Mouse (Mus musculus) CH12.LX (cell line): ENCODE data around the gene Fam20b.

ENCODE experiments used
- BHLHE40 ChIP-seq: IDR thresholded peaks from 2 replicates; pipeline ENCODE4 v1.6.1; 2011; ENCODE audit warnings: mild to moderate bottlenecking, low read depth, low read length, improper control_type of control experiment
- CHD2 ChIP-seq: IDR thresholded peaks from 2 replicates; pipeline ENCODE4 v1.6.1; 2011; ENCODE audit warnings: low read length, improper control_type of control experiment
- CTCF ChIP-seq, 2 experiments: IDR thresholded peaks in 1 of 2; conservative IDR thresholded peaks in 1 of 2; 2 replicates each; pipeline ENCODE4 v1.5.1; 2011 to 2012; ENCODE audit warnings: low read depth in 2 of 2, low read length in 2 of 2, improper control_type of control experiment in 1 of 2, inconsistent platforms in 1 of 2, mild to moderate bottlenecking in 1 of 2, moderate library complexity in 1 of 2
- E2F4 ChIP-seq: IDR thresholded peaks from 2 replicates; pipeline ENCODE4 v1.6.1; 2011; ENCODE audit warnings: low read depth, low read length, improper control_type of control experiment; ENCODE audit not compliant: insufficient replicate concordance
- EP300 ChIP-seq: IDR thresholded peaks from 2 replicates; pipeline ENCODE4 v1.6.1; 2011; ENCODE audit warnings: low read length, improper control_type of control experiment
- HCFC1 ChIP-seq: IDR thresholded peaks from 2 replicates; pipeline ENCODE4 v1.6.1; 2012; ENCODE audit warnings: low read depth, mild to moderate bottlenecking, inconsistent platforms, low read length, improper control_type of control experiment
- MAZ ChIP-seq: IDR thresholded peaks from 2 replicates; pipeline ENCODE4 v1.6.1; 2012; ENCODE audit warnings: low read depth, mild to moderate bottlenecking, inconsistent platforms, low read length, improper control_type of control experiment, moderate library complexity
- MEF2A ChIP-seq: IDR thresholded peaks from 2 replicates; pipeline ENCODE4 v1.6.1; 2014; ENCODE audit warnings: low read depth, mild to moderate bottlenecking, inconsistent platforms, low read length, improper control_type of control experiment, borderline replicate concordance
- NRF1 ChIP-seq: IDR thresholded peaks from 2 replicates; pipeline ENCODE4 v1.6.1; 2014; ENCODE audit warnings: low read depth, mild to moderate bottlenecking, inconsistent platforms, low read length, improper control_type of control experiment, moderate library complexity
- POLR2A ChIP-seq: IDR thresholded peaks from 2 replicates; pipeline ENCODE4 v1.6.1; 2011; ENCODE audit warnings: low read depth, mild to moderate bottlenecking, improper control_type of control experiment, low read length
- ZNF384 ChIP-seq: IDR thresholded peaks from 2 replicates; pipeline ENCODE4 v1.6.1; 2012; ENCODE audit warnings: low read depth, low read length, improper control_type of control experiment, inconsistent platforms

GRCm38 (mm10) chr1:156648705-156649104 is 70.2 kb downstream of the Fam20b start:
- TF ChIP-seq NRF1 (no peak), CTCF (conservative IDR thresholded peaks at IDR 0.05 in 1 of 2, IDR thresholded peaks at IDR 0.05 in 1 of 2; ENCODE audit: low read depth in 2 of 2, low read length in 2 of 2) (no peak), CHD2 (no peak), BHLHE40 (no peak), ZNF384 (no peak), E2F4 (no peak), HCFC1 (no peak), EP300 (no peak), MAZ (no peak), MEF2A (no peak), POLR2A (no peak)
